Mouse (Mus musculus) MEL (cell line): ENCODE data around the gene Gtpbp8. TPM values are rescaled to one million over a fixed set of nuclear protein-coding genes. Genes with fewer than 3 reads are reported as not detected.

ENCODE experiments used
- DNase-seq: peaks from one replicate; pipeline ENCODE4 v3.0.0; 2011; ENCODE audit warnings: low read depth, low spot score
- H3K27ac ChIP-seq: 2 replicates; pipeline ENCODE4 v1.5.1; 2012; ENCODE audit warnings: low read depth, mild to moderate bottlenecking, control low read depth, low read length, moderate library complexity; ENCODE audit not compliant: control insufficient read depth
- H3K27me3 ChIP-seq, 2 experiments: fragments of 150-350 bp in 1 of 2; sonication (generic) in 1 of 2; 2 replicates each; pipeline ENCODE4 v1.6.1; 2012; ENCODE audit warnings: low read length in 2 of 2, mild to moderate bottlenecking in 2 of 2, improper control_type of control experiment in 1 of 2, moderate library complexity in 1 of 2; ENCODE audit not compliant: insufficient read depth in 2 of 2, control insufficient read depth in 1 of 2
- H3K36me3 ChIP-seq, 2 experiments: 2 replicates each; pipeline ENCODE4 v1.6.1; 2012 to 2014; ENCODE audit warnings: low read length in 2 of 2, improper control_type of control experiment in 1 of 2, inconsistent platforms in 1 of 2, mild to moderate bottlenecking in 1 of 2; ENCODE audit not compliant: insufficient read depth in 2 of 2, control insufficient read depth in 1 of 2
- H3K4me1 ChIP-seq, 2 experiments: fragments of 150-350 bp in 1 of 2; sonication (generic) in 1 of 2; 2 replicates each; pipeline ENCODE4 v1.6.1; 2012; ENCODE audit warnings: low read length in 2 of 2, improper control_type of control experiment in 1 of 2, mild to moderate bottlenecking in 1 of 2; ENCODE audit not compliant: insufficient read depth in 2 of 2, control insufficient read depth in 1 of 2
- H3K4me3 ChIP-seq, 2 experiments: fragments of 150-350 bp in 1 of 2; sonication (generic) in 1 of 2; 2 replicates each; pipeline ENCODE4 v1.5.1; 2012; ENCODE audit warnings: low read depth in 2 of 2, low read length in 2 of 2, mild to moderate bottlenecking in 2 of 2, moderate library complexity in 2 of 2, control low read depth in 1 of 2, improper control_type of control experiment in 1 of 2; ENCODE audit not compliant: control insufficient read depth in 1 of 2, insufficient read depth in 1 of 2
- H3K79me2 ChIP-seq: 2 replicates; pipeline ENCODE4 v1.6.1; 2012; ENCODE audit warnings: mild to moderate bottlenecking, low read length, moderate library complexity; ENCODE audit not compliant: control insufficient read depth, poor library complexity, insufficient read depth
- H3K9ac ChIP-seq: 2 replicates; pipeline ENCODE4 v1.6.1; 2012; ENCODE audit warnings: low read depth, mild to moderate bottlenecking, control low read depth, low read length, moderate library complexity; ENCODE audit not compliant: control insufficient read depth, poor library complexity, severe bottlenecking
- H3K9me3 ChIP-seq: fragments of 150-350 bp; sonication (generic); replicated peaks from 2 replicates; pipeline ENCODE4 v1.6.1; 2012; ENCODE audit warnings: mild to moderate bottlenecking, low read length, improper control_type of control experiment, moderate library complexity; ENCODE audit not compliant: insufficient read depth
- BHLHE40 ChIP-seq: IDR thresholded peaks from 2 replicates; pipeline ENCODE4 v1.6.1; 2012; ENCODE audit warnings: low read depth, mild to moderate bottlenecking, inconsistent platforms, low read length, improper control_type of control experiment, borderline replicate concordance
- CHD2 ChIP-seq: IDR thresholded peaks from 2 replicates; pipeline ENCODE4 v1.6.1; 2011; ENCODE audit warnings: low read length, improper control_type of control experiment
- CTCF ChIP-seq, 3 experiments: IDR thresholded peaks in 2 of 3; conservative IDR thresholded peaks in 1 of 3; 2 replicates each; pipeline ENCODE4 v1.5.1; 2011 to 2012; ENCODE audit warnings: low read length in 3 of 3, low read depth in 2 of 3, mild to moderate bottlenecking in 2 of 3, improper control_type of control experiment in 1 of 3, inconsistent platforms in 1 of 3, mixed read lengths in 1 of 3, moderate library complexity in 1 of 3; ENCODE audit not compliant: control insufficient read depth in 1 of 3, insufficient read depth in 1 of 3, poor library complexity in 1 of 3, severe bottlenecking in 1 of 3
- ELF1 ChIP-seq: IDR thresholded peaks from 2 replicates; pipeline ENCODE4 v1.6.1; 2014; ENCODE audit warnings: low read depth, mild to moderate bottlenecking, inconsistent platforms, low read length, improper control_type of control experiment, moderate library complexity
- ETS1 ChIP-seq: IDR thresholded peaks from 2 replicates; pipeline ENCODE4 v1.6.1; 2012; ENCODE audit warnings: low read depth, mild to moderate bottlenecking, inconsistent platforms, low read length, improper control_type of control experiment, moderate library complexity
- GABPA ChIP-seq: IDR thresholded peaks from 2 replicates; pipeline ENCODE4 v1.6.1; 2012; ENCODE audit warnings: low read depth, mild to moderate bottlenecking, inconsistent platforms, low read length, improper control_type of control experiment, moderate library complexity
- GATA1 ChIP-seq: IDR thresholded peaks from 2 replicates; pipeline ENCODE4 v1.6.1; 2011; ENCODE audit warnings: low read depth, low read length, improper control_type of control experiment
- MAX ChIP-seq: IDR thresholded peaks from 2 replicates; pipeline ENCODE4 v1.6.1; 2011; ENCODE audit warnings: low read length, improper control_type of control experiment
- MYC ChIP-seq: IDR thresholded peaks from 2 replicates; pipeline ENCODE4 v1.6.1; 2011; ENCODE audit warnings: low read depth, mild to moderate bottlenecking, low read length, improper control_type of control experiment, moderate library complexity
- NELFE ChIP-seq: IDR thresholded peaks from 2 replicates; pipeline ENCODE4 v1.6.1; 2011; ENCODE audit warnings: low read depth, low read length, improper control_type of control experiment
- NRF1 ChIP-seq: IDR thresholded peaks from 2 replicates; pipeline ENCODE4 v1.6.1; 2014; ENCODE audit warnings: low read depth, mild to moderate bottlenecking, inconsistent platforms, low read length, improper control_type of control experiment, moderate library complexity; ENCODE audit not compliant: poor library complexity, insufficient read depth, severe bottlenecking
- POLR2A ChIP-seq, 2 experiments: IDR thresholded peaks; 2 replicates each; pipeline ENCODE4 v1.6.1; 2011 to 2012; ENCODE audit warnings: low read length in 2 of 2, mild to moderate bottlenecking in 2 of 2, control low read depth in 1 of 2, improper control_type of control experiment in 1 of 2, low read depth in 1 of 2, moderate library complexity in 1 of 2; ENCODE audit not compliant: control insufficient read depth in 1 of 2, insufficient read depth in 1 of 2, poor library complexity in 1 of 2
- RAD21 ChIP-seq: IDR thresholded peaks from 2 replicates; pipeline ENCODE4 v1.6.1; 2011; ENCODE audit warnings: mild to moderate bottlenecking, low read depth, low read length, improper control_type of control experiment
- RCOR1 ChIP-seq: IDR thresholded peaks from 2 replicates; pipeline ENCODE4 v1.6.1; 2012; ENCODE audit warnings: low read depth, mild to moderate bottlenecking, inconsistent platforms, low read length, improper control_type of control experiment
- SIN3A ChIP-seq: IDR thresholded peaks from 2 replicates; pipeline ENCODE4 v1.6.1; 2012; ENCODE audit warnings: low read length, improper control_type of control experiment, inconsistent platforms
- SMC3 ChIP-seq: IDR thresholded peaks from 2 replicates; pipeline ENCODE4 v1.6.1; 2011; ENCODE audit warnings: low read depth, low read length, improper control_type of control experiment
- TCF12 ChIP-seq: IDR thresholded peaks from 2 replicates; pipeline ENCODE4 v1.6.1; 2014; ENCODE audit warnings: low read depth, mild to moderate bottlenecking, inconsistent platforms, low read length, improper control_type of control experiment, moderate library complexity
- UBTF ChIP-seq: IDR thresholded peaks from 2 replicates; pipeline ENCODE4 v1.6.1; 2012; ENCODE audit warnings: low read depth, mild to moderate bottlenecking, inconsistent platforms, low read length, improper control_type of control experiment, moderate library complexity, borderline replicate concordance; ENCODE audit not compliant: insufficient read depth
- USF1 ChIP-seq: IDR thresholded peaks from 2 replicates; pipeline ENCODE4 v1.6.1; 2014; ENCODE audit warnings: low read depth, mild to moderate bottlenecking, inconsistent platforms, low read length, improper control_type of control experiment, moderate library complexity
- ZC3H11A ChIP-seq: IDR thresholded peaks from 2 replicates; pipeline ENCODE4 v1.6.1; 2012; ENCODE audit warnings: low read depth, mild to moderate bottlenecking, inconsistent platforms, low read length, improper control_type of control experiment
- ZMIZ1 ChIP-seq: IDR thresholded peaks from 2 replicates; pipeline ENCODE4 v1.6.1; 2012; ENCODE audit warnings: low read depth, mild to moderate bottlenecking, inconsistent platforms, low read length, improper control_type of control experiment, moderate library complexity
- polyA plus RNA-seq, 2 experiments: library from polyadenylated mRNA; stranded (reverse) in 1 of 2; unstranded in 1 of 2; fragments of >175 nt in 1 of 2; fragments of >200 nt in 1 of 2; gene quantifications; 2 replicates each; pipeline versions ENCODE4 v1.2.1 to v1.2.4; 2012; ENCODE audit warnings: low replicate concordance in 2 of 2, low read depth in 1 of 2; ENCODE audit not compliant: insufficient read length in 2 of 2, insufficient read depth in 1 of 2, missing spikeins in 1 of 2
- total RNA-seq: library from RNA; depleted of rRNA; stranded (reverse); fragments of 300-350 nt; gene quantifications from 2 replicates; pipeline ENCODE4 v1.2.3, GENCODE M21; 2012

The Gtpbp8 gene
- total and polyA plus RNA-seq, 3 experiments: 10.7 to 14.4 TPM; not detected in 1

DNA sequence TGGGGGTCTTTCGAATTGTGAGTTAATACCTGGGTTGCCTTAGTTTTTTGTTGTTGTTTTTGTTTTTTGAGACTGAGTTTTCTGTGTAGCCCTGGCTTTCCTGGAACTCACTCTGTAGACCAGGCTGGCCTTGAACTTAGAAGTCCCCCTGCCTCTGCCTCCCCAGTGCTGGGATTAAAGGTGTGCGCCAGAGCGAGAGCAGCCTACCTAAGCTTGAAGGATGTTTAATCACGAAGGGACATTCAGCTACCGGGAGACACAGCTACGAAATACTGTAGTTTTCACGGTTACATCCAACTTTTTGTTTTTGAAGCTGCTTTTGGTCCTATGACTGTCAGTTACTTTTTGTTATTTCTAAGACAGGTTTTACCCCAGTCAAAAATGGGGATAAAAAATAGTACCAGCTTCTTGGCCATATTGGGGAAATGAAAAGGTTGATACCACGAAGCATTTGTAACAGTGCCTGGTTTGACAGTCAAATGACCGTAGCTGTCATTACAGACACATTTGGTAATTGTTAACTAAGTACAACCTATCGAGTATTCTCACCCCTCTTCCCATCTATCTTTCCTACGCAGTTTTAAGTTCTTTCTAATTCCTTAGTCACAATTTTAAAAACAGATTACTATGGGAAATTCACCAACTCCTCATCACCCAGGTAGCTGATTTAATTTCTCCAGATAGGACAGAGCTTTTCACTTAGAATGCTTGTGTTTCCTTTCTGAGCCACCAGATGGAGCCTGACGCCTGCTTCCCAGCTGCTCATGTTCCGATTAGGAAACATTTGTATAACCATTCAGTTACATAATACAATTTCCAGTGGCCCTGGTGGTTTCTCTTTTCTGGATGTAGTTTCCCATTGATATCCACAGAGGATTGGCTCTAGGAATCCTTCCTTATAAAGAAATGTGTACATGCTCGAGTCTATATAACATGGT, 20.6 kb downstream of the Gtpbp8 start:
- H3K4me3 ChIP-seq: peak overlapping the region; percentile 90 to 99
- DNase-seq: peak; percentile 86
- H3K9me3 ChIP-seq: no peaks in the 10 kb centered on the region
- TF ChIP-seq ELF1 (no peak), CTCF (IDR thresholded peaks at IDR 0.05 in 2 of 3, conservative IDR thresholded peaks at IDR 0.05 in 1 of 3; ENCODE audit: control insufficient read depth in 1 of 3, insufficient read depth in 1 of 3, low read depth in 2 of 3, low read length in 3 of 3, poor library complexity in 1 of 3, severe bottlenecking in 1 of 3) (peak; percentile 76 to 85 (median 81)), RCOR1 (no peak), NRF1 (no peak), BHLHE40 (0 out of 2 replicates have a peak, but pooled peaks have one; percentile 21), ZC3H11A (peak; percentile 69), ZMIZ1 (no peak), POLR2A (IDR thresholded peaks at IDR 0.05; ENCODE audit: control insufficient read depth in 1 of 2, insufficient read depth in 1 of 2, low read depth in 1 of 2, low read length in 2 of 2, poor library complexity in 1 of 2) (no peak), RAD21 (peak; percentile 78), CHD2 (no peak), USF1 (no peak), GATA1 (peak; percentile 21; the same call in 1 of the 2 replicates), GABPA (no peak), TCF12 (no peak), UBTF (no peak), SIN3A (peak; percentile 72), NELFE (no peak), ETS1 (peak; percentile 29; the same call in 1 of the 2 replicates), MAX (no peak), MYC (no peak; the same call in 1 of the 2 replicates), SMC3 (peak; percentile 89)
- no peaks in the 10 kb centered on the region for H3K27me3 ChIP-seq
- peaks cover 2 to 10% of the 10 kb centered on the region in 2 experiments; a peak in 3 of 4 replicates for H3K4me1 ChIP-seq
- H3K36me3 ChIP-seq: peaks cover 4 to 36% of the 10 kb centered on the region in 2 experiments; a peak in 3 of 4 replicates
- H3K79me2 ChIP-seq: peaks cover 18% of the 10 kb centered on the region
- H3K27ac ChIP-seq: no peak overlapping the region
- H3K9ac ChIP-seq: peak overlapping the region; percentile 95
